Mouse (Mus musculus) kidney, embryonic 14.5 days (tissue): ENCODE measurements around the gene Cacna1g. TPM values are rescaled to one million over a fixed set of nuclear protein-coding genes. Genes with fewer than 3 reads are reported as not detected.

ENCODE experiments used
- ATAC-seq: fragments of 200-750 bp; cut with Nextera tagmentation; 2 replicates; pipeline ENCODE4 v1.8.0; 2017; ENCODE audit warnings: moderate number of reproducible peaks, mild to moderate bottlenecking, moderate TSS enrichment, moderate library complexity; ENCODE audit not compliant: low FRiP score, low TSS enrichment
- H3K27ac ChIP-seq: fragments of 300-500 bp; sonication (generic); 2 replicates; pipeline ENCODE4 v1.5.1; 2014; ENCODE audit warnings: low read depth, mild to moderate bottlenecking, low read length, moderate library complexity, mixed read lengths
- H3K27me3 ChIP-seq: fragments of 300-500 bp; sonication (generic); 2 replicates; pipeline ENCODE4 v1.6.1; 2014; ENCODE audit warnings: mild to moderate bottlenecking, low read length; ENCODE audit not compliant: control insufficient read depth, insufficient read depth
- H3K36me3 ChIP-seq: fragments of 300-500 bp; sonication (generic); 2 replicates; pipeline ENCODE4 v1.6.1; 2014; ENCODE audit warnings: low read length, mixed read lengths; ENCODE audit not compliant: control insufficient read depth, insufficient read depth
- H3K4me1 ChIP-seq: fragments of 300-500 bp; sonication (generic); 2 replicates; pipeline ENCODE4 v1.6.1; 2014; ENCODE audit warnings: low read length, mixed read lengths; ENCODE audit not compliant: control insufficient read depth, insufficient read depth
- H3K4me2 ChIP-seq: fragments of 300-500 bp; sonication (generic); replicated peaks from 2 replicates; pipeline ENCODE4 v1.6.1; 2014; ENCODE audit warnings: low read depth, mild to moderate bottlenecking, low read length
- H3K4me3 ChIP-seq: fragments of 300-500 bp; sonication (generic); 2 replicates; pipeline ENCODE4 v1.5.1; 2014; ENCODE audit warnings: mild to moderate bottlenecking, low read length
- H3K9ac ChIP-seq: fragments of 300-500 bp; sonication (generic); 2 replicates; pipeline ENCODE4 v1.6.1; 2014; ENCODE audit warnings: low read depth, mild to moderate bottlenecking, low read length, moderate library complexity
- H3K9me3 ChIP-seq: fragments of 300-500 bp; sonication (generic); 2 replicates; pipeline ENCODE4 v1.6.1; 2016; ENCODE audit warnings: low read length; ENCODE audit not compliant: control insufficient read depth
- WGBS: fragments of 180-500 bp; shearing (Covaris S2); extraction: QIAGEN DNeasy Blood & Tissue Kit; methylation state at CpG from one replicate; pipeline ENCODE4 v1.1.7; 2014; 5-methylcytosine and 5-hydroxymethylcytosine counted together
- polyA plus RNA-seq: library from polyadenylated mRNA; unstranded; fragments of >200 nt; fragmentation: Nextera tagmentation; extraction: Ambion mirVana; gene quantifications from 2 replicates; pipeline ENCODE4 v1.2.1, GENCODE M21; 2014

The Cacna1g gene
- polyA plus RNA-seq, 1 experiment from 2014 or later: 14.1 TPM

- Histone ChIP-seq H3K4me2 (no peak overlapping the region), H3K4me1 (no peaks in the 10 kb centered on the region), H3K9ac (no peak overlapping the region), H3K27me3 (no peaks in the 10 kb centered on the region; the same call in 1 of the 2 replicates), H3K36me3 (no peaks in the 10 kb centered on the region), H3K4me3 (no peak overlapping the region), H3K9me3 (no peaks in the 10 kb centered on the region), H3K27ac (no peak overlapping the region)
- 90% methylated on average over 9 of the region's 9 CpGs for WGBS
- no peak for ATAC-seq
Measured at GRCm38 (mm10) chr11:94484636-94485035, 10.6 kb upstream of the Cacna1g start.

GRCm38 (mm10) chr11:94483921-94484320, 9.9 kb upstream of the Cacna1g start:
- no peaks in the 10 kb centered on the region for H3K9me3 ChIP-seq
- H3K4me3 ChIP-seq: no peak overlapping the region
- H3K4me2 ChIP-seq: no peak overlapping the region
- no peaks in the 10 kb centered on the region for H3K36me3 ChIP-seq
- H3K27ac ChIP-seq: no peak overlapping the region
- no peak for ATAC-seq
- H3K9ac ChIP-seq: no peak overlapping the region
- H3K4me1 ChIP-seq: no peaks in the 10 kb centered on the region
- H3K27me3 ChIP-seq: no peaks in the 10 kb centered on the region; the same call in 1 of the 2 replicates
- 73% methylated on average over 14 of the region's 14 CpGs for WGBS

GRCm38 (mm10) chr11:94483436-94483835, 9.4 kb upstream of the Cacna1g start:
- H3K9ac ChIP-seq: no peak overlapping the region
- no peaks in the 10 kb centered on the region; the same call in 1 of the 2 replicates for H3K27me3 ChIP-seq
- H3K4me2 ChIP-seq: no peak overlapping the region
- H3K4me1 ChIP-seq: no peaks in the 10 kb centered on the region
- H3K27ac ChIP-seq: no peak overlapping the region
- H3K9me3 ChIP-seq: no peaks in the 10 kb centered on the region
- H3K4me3 ChIP-seq: no peak overlapping the region
- WGBS: 75% methylated on average over 11 of the region's 11 CpGs
- no peak for ATAC-seq
- no peaks in the 10 kb centered on the region for H3K36me3 ChIP-seq

- WGBS: 90% methylated on average over 11 of the region's 11 CpGs
- no peak overlapping the region for H3K9ac ChIP-seq
- H3K9me3 ChIP-seq: no peaks in the 10 kb centered on the region
- no peak overlapping the region for H3K27ac ChIP-seq
- no peaks in the 10 kb centered on the region; the same call in 1 of the 2 replicates for H3K27me3 ChIP-seq
- H3K4me1 ChIP-seq: no peaks in the 10 kb centered on the region
- ATAC-seq: no peak
- no peak overlapping the region for H3K4me2 ChIP-seq
- no peaks in the 10 kb centered on the region for H3K36me3 ChIP-seq
- H3K4me3 ChIP-seq: no peak overlapping the region
Measured at GRCm38 (mm10) chr11:94482738-94483137, 8.7 kb upstream of the Cacna1g start.

- ATAC-seq: no peak
- no peak overlapping the region for H3K4me2 ChIP-seq
- H3K27me3 ChIP-seq: 0 out of 2 replicates have a peak, but pooled peaks cover 4% of the 10 kb centered on the region
- no peak overlapping the region for H3K27ac ChIP-seq
- H3K36me3 ChIP-seq: no peaks in the 10 kb centered on the region
- H3K4me1 ChIP-seq: no peaks in the 10 kb centered on the region
- no peaks in the 10 kb centered on the region for H3K9me3 ChIP-seq
- H3K4me3 ChIP-seq: no peak overlapping the region
- WGBS: 90% methylated on average over 7 of the region's 7 CpGs
- H3K9ac ChIP-seq: no peak overlapping the region
Measured at GRCm38 (mm10) chr11:94481963-94482362, 8.0 kb upstream of the Cacna1g start.

- no peak for ATAC-seq
- Histone ChIP-seq H3K27ac (no peak overlapping the region), H3K36me3 (no peaks in the 10 kb centered on the region), H3K9me3 (no peaks in the 10 kb centered on the region), H3K4me1 (no peaks in the 10 kb centered on the region), H3K27me3 (peaks cover 11% of the 10 kb centered on the region), H3K4me3 (no peak overlapping the region), H3K4me2 (no peak overlapping the region), H3K9ac (no peak overlapping the region)
- 88% methylated on average over 9 of the region's 9 CpGs for WGBS
Measured at GRCm38 (mm10) chr11:94480382-94480781, 6.4 kb upstream of the Cacna1g start.

- Histone ChIP-seq H3K4me2 (no peak overlapping the region), H3K9ac (no peak overlapping the region), H3K27me3 (peaks cover 30% of the 10 kb centered on the region), H3K36me3 (no peaks in the 10 kb centered on the region), H3K4me3 (no peak overlapping the region), H3K27ac (no peak overlapping the region), H3K9me3 (no peaks in the 10 kb centered on the region), H3K4me1 (peaks cover 19% of the 10 kb centered on the region; the same call in 1 of the 2 replicates)
- WGBS: 79% methylated on average over 6 of the region's 6 CpGs
- ATAC-seq: no peak
Measured at GRCm38 (mm10) chr11:94477651-94478050, 3.7 kb upstream of the Cacna1g start.

- ATAC-seq: no peak
- H3K4me3 ChIP-seq: no peak overlapping the region
- H3K4me1 ChIP-seq: peaks cover 37% of the 10 kb centered on the region
- no peaks in the 10 kb centered on the region for H3K9me3 ChIP-seq
- WGBS: 15% methylated on average over 11 of the region's 11 CpGs
- H3K27ac ChIP-seq: no peak overlapping the region
- no peak overlapping the region for H3K9ac ChIP-seq
- H3K4me2 ChIP-seq: no peak overlapping the region
- H3K27me3 ChIP-seq: peaks cover 30% of the 10 kb centered on the region
- no peaks in the 10 kb centered on the region for H3K36me3 ChIP-seq
Measured at GRCm38 (mm10) chr11:94475722-94476121, 1.7 kb upstream of the Cacna1g start.

- no peak for ATAC-seq
- Histone ChIP-seq H3K4me2 (peak overlapping the region; percentile 97), H3K4me3 (peak overlapping the region; percentile 73), H3K27me3 (peaks cover 30% of the 10 kb centered on the region), H3K9ac (peak overlapping the region; percentile 75; the same call in 1 of the 2 replicates), H3K27ac (no peak overlapping the region), H3K9me3 (no peaks in the 10 kb centered on the region), H3K36me3 (no peaks in the 10 kb centered on the region), H3K4me1 (peaks cover 47% of the 10 kb centered on the region)
- 2% methylated on average over 11 of the region's 11 CpGs for WGBS
Measured at GRCm38 (mm10) chr11:94474544-94474910, 529 bp upstream of the Cacna1g start.
